Mouse (Mus musculus) hindbrain, embryonic 13.5 days (tissue): ENCODE measurements around the gene Ints11. TPM values are rescaled to one million over a fixed set of nuclear protein-coding genes. Genes with fewer than 3 reads are reported as not detected.
A peak's percentile ranks its signal among the peaks of the same experiment; 100 is the strongest.

Experiments
- ATAC-seq: fragments of 200-750 bp; cut with Nextera tagmentation; 2 replicates; pipeline ENCODE4 v1.8.0; 2017; ENCODE audit warnings: moderate TSS enrichment; ENCODE audit not compliant: low FRiP score
- H3K27ac ChIP-seq: fragments of 300-500 bp; sonication (generic); 2 replicates; pipeline ENCODE4 v1.5.1; 2015; ENCODE audit warnings: inconsistent platforms, mild to moderate bottlenecking, moderate library complexity
- H3K27me3 ChIP-seq: fragments of 300-500 bp; sonication (generic); 2 replicates; pipeline ENCODE4 v1.6.1; 2015; ENCODE audit warnings: mild to moderate bottlenecking, inconsistent platforms
- H3K36me3 ChIP-seq: fragments of 300-500 bp; sonication (generic); 2 replicates; pipeline ENCODE4 v1.6.1; 2015; ENCODE audit warnings: mild to moderate bottlenecking, inconsistent platforms
- H3K4me1 ChIP-seq: fragments of 300-500 bp; sonication (generic); replicated peaks from 2 replicates; pipeline ENCODE4 v1.6.1; 2015; ENCODE audit warnings: inconsistent platforms
- H3K4me2 ChIP-seq: fragments of 300-500 bp; sonication (generic); 2 replicates; pipeline ENCODE4 v1.6.1; 2015; ENCODE audit warnings: inconsistent platforms, mild to moderate bottlenecking, moderate library complexity
- H3K4me3 ChIP-seq: fragments of 300-500 bp; sonication (generic); 2 replicates; pipeline ENCODE4 v1.5.1; 2015; ENCODE audit warnings: mild to moderate bottlenecking, inconsistent platforms
- H3K9ac ChIP-seq: fragments of 300-500 bp; sonication (generic); 2 replicates; pipeline ENCODE4 v1.6.1; 2015; ENCODE audit warnings: mild to moderate bottlenecking, inconsistent platforms
- H3K9me3 ChIP-seq: fragments of 300-500 bp; sonication (generic); 2 replicates; pipeline ENCODE4 v1.6.1; 2016; ENCODE audit warnings: inconsistent platforms
- WGBS: fragments of 180-500 bp; shearing (Covaris S2); methylation state at CpG from one replicate; pipeline ENCODE4 v1.1.7; 2015; 5-methylcytosine and 5-hydroxymethylcytosine counted together
- polyA plus RNA-seq: library from polyadenylated mRNA; unstranded; fragments of >200 nt; fragmentation: Nextera tagmentation; extraction: Ambion mirVana; gene quantifications from 2 replicates; pipeline ENCODE4 v1.2.1, GENCODE M21; 2015

Gene Ints11
- polyA plus RNA-seq: 74.8 and 79.2 TPM in 2 replicates

DNA sequence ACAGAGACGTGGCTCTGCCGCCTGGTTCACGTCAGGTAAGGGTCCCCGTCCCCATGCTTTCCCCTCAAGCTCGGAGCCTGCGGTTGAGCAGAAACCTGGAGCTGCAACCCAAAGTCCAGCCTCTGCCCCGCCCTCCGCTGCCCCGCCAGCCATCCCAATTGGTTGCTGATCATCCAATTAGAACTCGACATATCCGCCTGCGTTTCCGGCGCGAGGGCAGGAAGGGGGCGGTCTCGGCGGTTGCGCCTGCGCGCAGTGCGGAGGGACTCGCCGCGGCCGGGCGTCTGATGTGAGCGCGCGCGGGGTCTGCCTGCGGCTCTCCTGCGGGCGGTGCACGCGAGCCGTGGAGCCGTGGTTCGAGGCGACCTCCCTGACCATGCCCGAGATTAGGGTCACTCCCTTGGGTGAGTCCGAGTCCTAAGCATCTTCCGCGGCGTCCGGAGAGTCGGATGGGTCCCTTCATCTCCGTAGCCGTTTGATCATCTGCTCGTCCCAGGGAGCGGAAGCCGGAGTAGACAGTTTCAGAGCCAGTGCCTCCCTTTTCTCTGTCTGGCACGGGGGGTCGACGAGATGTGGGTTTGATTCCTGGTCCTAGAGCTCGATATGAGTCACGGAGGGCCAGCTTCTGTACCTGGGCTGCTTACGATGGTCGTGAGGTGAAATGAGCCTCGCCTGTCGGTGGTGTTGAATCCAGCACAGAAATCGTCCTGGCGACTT lies at the start of gene Ints11, which contains the start of gene Cptp:
Gene Ints11 (plus strand): TSS at position 230 of the 717 bp plus-strand sequence.
Gene Cptp (minus strand): TSS at position 124 of the 717 bp plus-strand sequence.
- Histone ChIP-seq H3K4me2 (peak within 1 kb of the TSS; percentile 93), H3K9me3 (no peaks in the 10 kb centered on the region), H3K4me1 (peaks cover 31% of the 10 kb centered on the region), H3K27me3 (no peaks in the 10 kb centered on the region), H3K9ac (peak within 1 kb of the TSS; percentile 87), H3K4me3 (peak within 1 kb of the TSS; percentile 77), H3K36me3 (peaks cover 55% of the 10 kb centered on the region), H3K27ac (peak within 1 kb of the TSS; percentile 78)
- peak; percentile 97 for ATAC-seq
- under 1% methylated on average over 63 of the region's 63 CpGs for WGBS

DNA sequence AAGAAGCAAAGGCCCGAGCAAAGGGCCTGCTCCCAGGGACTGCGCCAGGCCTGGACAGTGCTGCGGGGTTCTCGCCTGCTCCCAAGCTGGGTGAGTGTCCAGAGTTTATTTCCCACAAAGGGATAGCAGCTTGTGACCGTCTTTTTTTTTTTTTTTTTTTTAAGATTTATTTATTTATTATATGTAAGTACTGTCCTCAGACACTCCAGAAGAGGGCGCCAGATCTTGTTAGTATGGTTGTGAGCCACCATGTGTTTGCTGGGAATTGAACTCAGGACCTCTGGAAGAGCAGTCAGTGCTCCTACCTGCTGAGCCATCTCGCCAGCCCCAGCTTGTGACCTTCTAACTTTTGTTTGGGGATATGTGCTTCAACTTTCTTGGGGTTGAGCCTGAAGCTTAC lies 48.3 kb upstream of the Ints11 start:
- 80% methylated on average over 7 of the region's 7 CpGs for WGBS
- Histone ChIP-seq H3K4me1 (no peaks in the 10 kb centered on the region), H3K36me3 (peaks cover 95% of the 10 kb centered on the region), H3K4me3 (no peak overlapping the region), H3K4me2 (no peak overlapping the region), H3K27me3 (no peaks in the 10 kb centered on the region), H3K27ac (no peak overlapping the region), H3K9ac (no peak overlapping the region), H3K9me3 (no peaks in the 10 kb centered on the region)
- ATAC-seq: no peak

DNA sequence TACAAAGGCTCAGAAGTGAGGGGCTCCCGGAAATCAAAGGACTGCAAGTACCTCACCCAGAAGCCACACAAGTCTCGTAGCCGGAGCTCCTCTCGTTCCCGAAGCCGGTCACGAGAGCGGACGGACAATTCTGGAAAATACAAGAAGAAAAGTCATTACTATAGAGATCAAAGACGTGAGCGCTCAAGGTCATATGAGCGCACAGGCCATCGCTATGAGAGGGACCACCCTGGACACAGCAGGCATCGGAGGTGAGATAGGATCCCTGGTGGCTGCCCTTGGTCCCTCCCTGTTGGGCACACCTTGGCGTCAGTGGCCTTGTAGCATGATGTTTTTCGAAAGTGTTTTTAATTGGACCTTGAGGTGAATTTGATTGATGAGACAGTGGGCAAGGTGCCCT lies 45.9 kb upstream of the Ints11 start:
- Histone ChIP-seq H3K4me3 (no peak overlapping the region), H3K9ac (no peak overlapping the region), H3K4me1 (no peaks in the 10 kb centered on the region), H3K9me3 (no peaks in the 10 kb centered on the region), H3K27ac (no peak overlapping the region), H3K4me2 (no peak overlapping the region), H3K36me3 (peaks cover 88% of the 10 kb centered on the region), H3K27me3 (no peaks in the 10 kb centered on the region)
- 98% methylated on average over 16 of the region's 16 CpGs for WGBS
- ATAC-seq: no peak

DNA sequence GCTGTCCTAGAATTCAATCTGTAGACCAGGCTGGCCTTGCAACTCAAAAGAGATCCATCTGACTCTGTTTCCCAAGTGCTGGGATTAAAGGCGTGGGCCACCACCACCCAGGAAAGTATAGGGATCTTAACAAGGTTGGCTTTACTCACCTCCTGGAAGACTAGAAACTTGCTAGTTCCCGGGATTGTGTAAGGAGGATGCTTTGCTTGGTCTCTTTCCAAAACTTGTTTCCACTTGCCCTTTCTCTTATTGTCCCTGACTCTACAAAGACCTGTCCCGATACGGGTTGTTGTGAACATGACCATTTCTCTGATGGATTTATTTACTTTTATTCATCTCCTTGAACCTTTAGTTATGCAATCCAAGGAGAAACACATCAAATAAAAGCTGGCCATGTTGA lies 39.5 kb upstream of the Ints11 start:
- no peaks in the 10 kb centered on the region for H3K27me3 ChIP-seq
- WGBS: 93% methylated on average over 4 of the region's 4 CpGs
- H3K36me3 ChIP-seq: peaks cover 25% of the 10 kb centered on the region
- peaks cover 29% of the 10 kb centered on the region for H3K4me1 ChIP-seq
- H3K9me3 ChIP-seq: no peaks in the 10 kb centered on the region
- no peak for ATAC-seq
- no peak overlapping the region for H3K4me2 ChIP-seq
- no peak overlapping the region for H3K4me3 ChIP-seq
- H3K9ac ChIP-seq: no peak overlapping the region
- H3K27ac ChIP-seq: no peak overlapping the region

DNA sequence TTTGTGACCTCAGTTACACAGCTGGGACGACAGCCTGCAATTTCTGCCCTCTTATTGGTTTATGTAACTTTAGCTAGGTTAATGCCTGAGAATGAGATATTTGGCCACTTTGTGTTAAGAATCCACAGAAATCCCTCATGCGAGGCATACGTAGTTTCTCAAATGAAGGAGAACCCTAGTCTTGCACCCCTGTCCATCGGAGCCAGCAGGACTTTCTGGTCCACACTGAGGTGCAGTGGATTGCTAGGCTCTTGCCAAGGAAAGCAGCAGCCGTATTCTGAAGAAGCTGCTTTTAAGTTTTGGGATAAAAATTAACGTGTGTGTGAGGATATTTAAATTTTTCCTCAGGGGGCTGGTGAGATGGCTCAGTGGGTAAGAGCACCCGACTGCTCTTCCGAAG lies 38.8 kb upstream of the Ints11 start:
- Histone ChIP-seq H3K4me3 (peak overlapping the region; percentile 89), H3K27me3 (no peaks in the 10 kb centered on the region), H3K4me1 (peaks cover 29% of the 10 kb centered on the region), H3K9ac (no peak overlapping the region), H3K9me3 (no peaks in the 10 kb centered on the region), H3K4me2 (peak overlapping the region; percentile 99), H3K27ac (peak overlapping the region; percentile 67), H3K36me3 (peaks cover 18% of the 10 kb centered on the region)
- ATAC-seq: no peak
- 60% methylated on average over 8 of the region's 8 CpGs for WGBS

DNA sequence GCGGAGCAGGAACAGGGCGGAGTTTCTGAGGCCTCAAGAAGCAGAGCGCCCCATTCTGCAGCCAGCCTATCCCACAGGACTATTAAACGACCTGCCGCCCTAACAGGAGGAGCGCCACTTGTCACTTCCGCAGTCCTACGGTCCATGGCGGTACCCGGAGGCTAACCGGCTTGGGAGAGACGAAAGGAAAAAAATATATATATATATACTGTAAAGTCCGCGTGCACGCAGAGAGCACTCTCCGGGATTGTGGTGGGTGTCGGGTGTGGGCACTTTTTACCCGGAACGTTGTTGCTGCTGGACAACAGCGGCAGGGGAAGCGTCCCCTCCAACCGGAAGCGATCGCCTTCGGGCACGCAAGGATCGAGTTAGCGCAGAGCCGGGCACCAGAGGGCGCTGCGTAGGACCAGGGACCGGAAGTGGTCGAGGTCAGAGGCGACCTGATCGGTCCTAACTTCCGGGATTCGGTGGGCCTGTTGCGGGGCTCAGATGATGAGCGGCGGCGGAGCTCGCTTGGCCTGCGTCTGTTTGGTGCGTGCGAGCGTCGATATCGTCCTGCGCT lies 38.1 kb upstream of the Ints11 start, which contains the start of gene Aurkaip1:
Gene Aurkaip1 (plus strand): TSS at position 68 of the 562 bp plus-strand sequence.
- Histone ChIP-seq H3K9ac (peak within 1 kb of the TSS; percentile 91), H3K27me3 (no peaks in the 10 kb centered on the region), H3K4me3 (peak within 1 kb of the TSS; percentile 89), H3K36me3 (peaks cover 16% of the 10 kb centered on the region), H3K4me1 (peaks cover 29% of the 10 kb centered on the region), H3K4me2 (peak within 1 kb of the TSS; percentile 99), H3K27ac (peak within 1 kb of the TSS; percentile 89), H3K9me3 (no peaks in the 10 kb centered on the region)
- under 1% methylated on average over 49 of the region's 49 CpGs for WGBS
- ATAC-seq: peak; percentile 94

DNA sequence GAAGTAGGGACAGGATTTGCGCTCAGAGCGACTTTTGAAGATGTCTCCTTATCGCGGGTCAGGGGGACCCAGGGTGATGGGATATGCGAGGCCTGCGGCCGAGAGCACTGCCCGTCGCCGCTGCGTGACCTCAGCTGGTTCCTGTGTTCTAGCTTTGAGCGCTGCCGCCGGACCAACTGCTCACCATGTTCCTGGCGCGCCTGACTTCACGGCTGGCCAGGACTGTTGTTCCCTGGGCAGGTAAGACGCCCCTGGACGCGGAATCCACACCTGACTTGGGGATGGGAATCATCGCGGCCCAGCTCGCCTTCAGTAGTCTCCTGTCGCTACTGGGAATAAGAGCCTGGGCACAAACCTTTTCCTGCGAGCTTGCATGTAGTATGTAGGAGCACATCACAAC lies 37.5 kb upstream of the Ints11 start:
- ATAC-seq: no peak; the same call in none of the 2 replicates
- H3K4me1 ChIP-seq: peaks cover 29% of the 10 kb centered on the region
- peak overlapping the region; percentile 91 for H3K9ac ChIP-seq
- peak overlapping the region; percentile 99 for H3K4me2 ChIP-seq
- under 1% methylated on average over 25 of the region's 25 CpGs for WGBS
- H3K27ac ChIP-seq: peak overlapping the region; percentile 89
- no peaks in the 10 kb centered on the region for H3K9me3 ChIP-seq
- H3K27me3 ChIP-seq: no peaks in the 10 kb centered on the region
- peak overlapping the region; percentile 89 for H3K4me3 ChIP-seq
- peaks cover 10% of the 10 kb centered on the region for H3K36me3 ChIP-seq

DNA sequence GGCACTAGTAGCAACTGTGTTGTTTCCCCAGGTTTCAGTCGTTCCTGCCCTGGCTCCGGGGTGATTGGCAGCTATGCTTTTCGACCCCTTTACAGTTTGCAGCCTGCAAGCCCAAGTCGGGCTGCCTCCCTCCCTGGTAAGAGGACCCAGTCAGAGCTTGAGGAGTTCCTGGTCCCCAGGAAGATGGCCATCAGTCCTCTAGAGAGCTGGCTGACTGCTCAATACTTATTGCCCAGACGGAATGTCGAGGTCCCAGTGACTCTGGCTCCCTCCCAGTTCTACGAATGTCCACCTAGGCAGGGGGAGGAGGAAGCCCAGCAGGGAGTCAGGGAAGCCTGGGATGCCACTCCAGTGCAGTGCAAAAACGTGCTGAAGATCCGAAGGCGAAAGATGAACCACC lies 37.0 kb upstream of the Ints11 start:
- H3K4me2 ChIP-seq: peak overlapping the region; percentile 99
- H3K27me3 ChIP-seq: no peaks in the 10 kb centered on the region
- H3K4me1 ChIP-seq: peaks cover 29% of the 10 kb centered on the region
- H3K4me3 ChIP-seq: peak overlapping the region; percentile 89
- H3K9me3 ChIP-seq: no peaks in the 10 kb centered on the region
- 48% methylated on average over 10 of the region's 10 CpGs for WGBS
- peaks cover 6% of the 10 kb centered on the region for H3K36me3 ChIP-seq
- H3K9ac ChIP-seq: peak overlapping the region; percentile 91
- no peak for ATAC-seq
- peak overlapping the region; percentile 89; the same call in 1 of the 2 replicates for H3K27ac ChIP-seq

DNA sequence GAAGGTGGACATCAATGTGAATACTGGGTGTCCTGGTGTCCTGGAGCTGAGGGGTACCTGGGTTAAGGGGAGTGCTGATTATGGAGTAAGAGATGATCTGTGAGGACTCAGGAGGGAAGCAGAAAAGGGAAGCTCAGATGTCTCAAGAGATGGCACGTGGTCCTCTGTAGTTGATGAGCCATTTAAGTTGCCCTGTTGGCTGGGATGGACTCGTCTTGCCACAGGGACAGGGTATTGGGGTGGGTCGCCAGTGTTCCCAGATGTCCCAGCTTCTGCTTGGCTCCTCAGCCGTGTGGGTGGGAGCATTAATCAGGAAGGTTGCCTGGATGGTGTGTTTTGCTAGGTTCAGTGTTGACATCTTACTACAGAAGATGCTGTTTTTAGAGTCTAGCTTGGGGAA lies 36.1 kb upstream of the Ints11 start:
- WGBS: 86% methylated on average over 4 of the region's 4 CpGs
- Histone ChIP-seq H3K4me3 (no peak overlapping the region), H3K9me3 (no peaks in the 10 kb centered on the region), H3K9ac (peak overlapping the region; percentile 91; the same call in 1 of the 2 replicates), H3K4me2 (no peak overlapping the region), H3K27ac (no peak overlapping the region), H3K4me1 (peaks cover 29% of the 10 kb centered on the region), H3K27me3 (no peaks in the 10 kb centered on the region), H3K36me3 (no peaks in the 10 kb centered on the region; the same call in 1 of the 2 replicates)
- no peak for ATAC-seq

DNA sequence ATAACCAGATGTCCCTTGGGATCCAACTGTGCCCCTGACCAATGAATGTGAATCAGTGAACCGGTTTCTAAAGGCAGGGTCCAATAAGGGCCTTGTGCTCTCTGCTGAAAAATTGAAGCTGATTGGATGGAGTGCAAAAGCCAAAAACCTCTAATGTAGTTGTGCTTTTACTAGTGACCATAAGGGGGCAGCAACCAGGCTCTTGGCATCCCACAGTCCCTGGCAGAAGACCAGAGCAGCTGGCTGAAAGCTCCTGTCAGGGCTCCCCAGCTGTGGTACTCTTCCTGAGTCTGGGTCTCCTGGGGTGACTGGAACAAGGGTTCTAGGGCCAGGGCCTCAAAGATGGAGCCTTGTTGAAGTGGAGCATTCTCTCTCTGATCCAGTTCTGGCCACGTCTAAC lies 35.5 kb upstream of the Ints11 start:
- H3K9ac ChIP-seq: no peak overlapping the region
- ATAC-seq: no peak

DNA sequence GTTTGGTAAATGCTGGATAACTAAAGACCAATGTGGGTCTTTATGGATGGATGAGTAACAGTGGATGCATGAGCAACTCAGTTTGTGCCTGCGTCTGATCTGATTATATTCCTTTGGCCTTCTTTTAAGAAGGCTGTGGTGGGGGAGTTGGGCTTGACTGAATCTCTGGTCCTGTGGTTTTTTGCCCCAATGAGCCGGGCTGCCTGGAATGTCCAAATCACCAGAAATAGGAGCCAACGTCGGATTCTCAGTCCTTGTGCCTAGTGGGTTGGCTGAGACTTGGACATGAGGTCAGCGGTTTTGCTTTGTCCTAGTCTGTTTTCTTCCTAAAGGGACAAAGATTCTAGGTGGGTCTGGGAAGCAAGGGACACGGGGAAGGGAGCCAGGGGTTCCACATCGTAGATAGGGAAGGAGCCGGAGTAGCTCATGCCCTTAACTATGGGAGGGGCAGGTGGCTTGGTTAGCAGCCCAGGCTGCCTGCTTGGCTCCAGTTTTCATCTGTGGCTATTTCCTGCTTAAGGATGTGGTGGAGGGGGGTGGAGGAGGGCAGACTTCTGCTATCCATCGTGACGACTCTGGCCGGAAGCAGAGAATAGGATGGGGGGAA lies 31.8 kb upstream of the Ints11 start:
- no peaks in the 10 kb centered on the region for H3K9me3 ChIP-seq
- peaks cover 45% of the 10 kb centered on the region for H3K4me1 ChIP-seq
- H3K27me3 ChIP-seq: peaks cover 19% of the 10 kb centered on the region
- no peak overlapping the region for H3K27ac ChIP-seq
- H3K9ac ChIP-seq: no peak overlapping the region
- no peaks in the 10 kb centered on the region; the same call in 1 of the 2 replicates for H3K36me3 ChIP-seq
- ATAC-seq: no peak
- H3K4me2 ChIP-seq: no peak overlapping the region
- 82% methylated on average over 11 of the region's 11 CpGs for WGBS
- H3K4me3 ChIP-seq: no peak overlapping the region

More for the DNA sequence above, 35.5 kb upstream of the Ints11 start:
- Histone ChIP-seq H3K4me1 (peaks cover 29% of the 10 kb centered on the region), H3K9me3 (no peaks in the 10 kb centered on the region), H3K27me3 (no peaks in the 10 kb centered on the region), H3K4me3 (0 out of 2 replicates have a peak overlapping the region, but pooled peaks have one; percentile 1), H3K27ac (peak overlapping the region; percentile 72), H3K4me2 (no peak overlapping the region), H3K36me3 (no peaks in the 10 kb centered on the region; the same call in 1 of the 2 replicates)
- whole genome bisulfite sequencing: 35% methylated on average over 2 of the region's 2 CpGs
